Mouse (Mus musculus) hematopoietic multipotent progenitor cell, adult 10-12 weeks (in vitro differentiated cells): ENCODE measurements around the gene Olfr920. TPM values are rescaled to one million over a fixed set of nuclear protein-coding genes. Genes with fewer than 3 reads are reported as not detected.

ENCODE experiments used
- polyA plus RNA-seq: library from polyadenylated mRNA; stranded (reverse); fragments of >175 nt; gene quantifications from 2 replicates; pipeline ENCODE4 v1.2.3, GENCODE M21; 2012; ENCODE audit warnings: low replicate concordance

The Olfr920 gene
- 0.02 TPM in 1 of 2 replicates, not detected in the other for polyA plus RNA-seq

DNA sequence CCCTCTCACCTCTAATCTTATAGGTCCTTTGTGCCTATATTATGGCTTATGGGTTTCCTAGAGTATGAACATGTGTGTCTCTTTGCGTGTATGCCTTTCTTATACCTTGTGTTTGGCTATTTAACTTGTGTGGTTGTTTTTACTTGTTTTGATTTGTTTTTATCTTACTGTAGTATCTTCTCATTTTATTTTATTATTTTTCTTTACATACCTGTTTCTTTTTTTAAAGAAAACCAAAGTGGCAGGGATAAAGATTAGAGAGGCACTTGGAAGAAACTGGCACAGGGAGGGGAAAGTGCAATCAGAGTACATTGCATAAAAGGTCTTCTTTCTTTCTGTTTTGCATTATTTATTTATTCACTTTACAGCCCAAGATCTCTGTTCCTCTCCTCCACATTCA, at the start of gene Olfr920:
Gene Olfr920 (plus strand): TSS at position 301 of the 400 bp plus-strand sequence.

DNA sequence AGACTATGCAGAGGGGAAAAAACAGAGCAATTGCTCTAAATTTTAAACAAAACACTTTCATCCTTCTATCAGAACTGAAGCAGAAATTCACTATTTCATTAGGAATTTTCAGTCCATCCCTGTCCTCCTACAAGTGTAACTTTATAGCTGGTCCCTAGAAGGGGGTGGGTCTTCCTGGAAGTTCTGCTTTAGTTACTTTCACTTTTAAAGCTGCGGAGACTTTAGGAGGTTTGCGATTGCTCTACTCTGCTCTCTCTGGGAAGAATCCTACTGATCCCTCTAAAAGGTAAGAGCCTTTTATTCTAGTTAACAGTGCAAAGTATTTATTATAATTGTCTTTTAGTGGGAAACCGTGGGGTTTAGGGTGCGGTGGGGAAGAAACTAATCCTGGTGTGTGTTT, 34.0 kb upstream of the Olfr920 start, which contains the start of gene Vwa5a:
Gene Vwa5a (plus strand): TSS at position 167 of the 400 bp plus-strand sequence.

DNA sequence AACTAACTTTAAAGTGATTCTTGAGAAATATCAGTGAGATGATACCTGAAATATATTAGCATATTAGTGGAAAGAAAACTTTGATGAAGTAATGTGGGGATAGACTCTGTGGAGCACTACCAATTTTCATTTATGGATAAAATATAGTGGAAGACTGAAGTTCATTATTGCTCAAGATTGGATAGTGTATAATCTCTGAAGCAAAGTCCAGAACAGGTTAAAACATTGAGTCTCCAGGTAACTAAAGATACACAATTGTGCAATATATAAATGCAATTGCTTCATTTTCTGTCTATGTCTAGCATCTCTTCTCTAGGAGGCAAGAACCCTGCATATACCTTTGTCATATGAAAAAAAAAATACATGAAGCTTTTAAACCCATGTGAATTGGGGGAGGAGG, 20.7 kb downstream of the Olfr920 start, which contains the start of gene Olfr921:
Gene Olfr921 (plus strand): TSS at position 301 of the 400 bp plus-strand sequence.

Other genes with a start within 250 kb of the Olfr920 start
- gene Olfr911-ps1, start 230.7 kb upstream of the Olfr920 start, polyA plus RNA-seq = not detected in 2 replicates
- gene Olfr910, start 214.4 kb upstream of the Olfr920 start, polyA plus RNA-seq = not detected in 2 replicates
- gene Olfr912, start 172.1 kb upstream of the Olfr920 start, polyA plus RNA-seq = not detected in 2 replicates
- gene Olfr913, start 159.5 kb upstream of the Olfr920 start, polyA plus RNA-seq = not detected in 2 replicates
- gene Olfr914, start 147.2 kb upstream of the Olfr920 start, polyA plus RNA-seq = not detected in 2 replicates
- not detected in 2 replicates for gene Olfr916, start 92.4 kb upstream of the Olfr920 start, polyA plus RNA-seq
- gene Olfr917, start 86.5 kb upstream of the Olfr920 start, polyA plus RNA-seq = not detected in 2 replicates
- gene Olfr918, start 77.7 kb upstream of the Olfr920 start, polyA plus RNA-seq = not detected in 2 replicates
- gene Olfr919, start 48.6 kb upstream of the Olfr920 start, polyA plus RNA-seq = not detected in 2 replicates
- gene Vwa5a, start 34.0 kb upstream of the Olfr920 start, polyA plus RNA-seq = 1.7 and 1.8 TPM in 2 replicates
- gene Olfr921, start 20.8 kb downstream of the Olfr920 start, polyA plus RNA-seq = not detected in 2 replicates
- not detected in 2 replicates for gene Olfr922, start 62.3 kb downstream of the Olfr920 start, polyA plus RNA-seq
- not detected in 2 replicates for gene Olfr923, start 74.2 kb downstream of the Olfr920 start, polyA plus RNA-seq
- not detected in 2 replicates for gene Olfr924, start 92.2 kb downstream of the Olfr920 start, polyA plus RNA-seq
- gene Olfr26, start 102.8 kb downstream of the Olfr920 start, polyA plus RNA-seq = not detected in 2 replicates
- gene Olfr926, start 124.8 kb downstream of the Olfr920 start, polyA plus RNA-seq = not detected in 2 replicates
- gene Olfr930, start 177.5 kb downstream of the Olfr920 start, polyA plus RNA-seq = not detected in 2 replicates
- gene Olfr933, start 220.0 kb downstream of the Olfr920 start, polyA plus RNA-seq = not detected in 2 replicates
- gene Olfr934, start 236.0 kb downstream of the Olfr920 start, polyA plus RNA-seq = not detected in 2 replicates
- not detected in 2 replicates for gene Olfr935, start 247.4 kb downstream of the Olfr920 start, polyA plus RNA-seq